Mouse (Mus musculus): ENCODE results near the gene Map2k4.

- TF ChIP-seq GATA1 (IDR thresholded peaks at IDR 0.05; ENCODE audit: borderline replicate concordance, low read length): no peak
- TF ChIP-seq FLI1 (IDR thresholded peaks at IDR 0.05; ENCODE audit: low read length): no peak
Observed at GRCm38 (mm10) chr11:65713830-65714229, 74.3 kb downstream of the Map2k4 start.

Measured in megakaryocyte, embryonic 14.5 days (primary cell).